Mouse (Mus musculus): ENCODE data around the gene Tacr3. TPM values are rescaled to one million over a fixed set of nuclear protein-coding genes. Genes with fewer than 3 reads are reported as not detected.
A peak's percentile ranks its signal among the peaks of the same experiment; 100 is the strongest.

Gene Tacr3
- polyA plus RNA-seq (2015; fragmentation: Nextera tagmentation; extraction: Ambion mirVana), result 0.24 and 0.51 TPM in 2 replicates

DNA sequence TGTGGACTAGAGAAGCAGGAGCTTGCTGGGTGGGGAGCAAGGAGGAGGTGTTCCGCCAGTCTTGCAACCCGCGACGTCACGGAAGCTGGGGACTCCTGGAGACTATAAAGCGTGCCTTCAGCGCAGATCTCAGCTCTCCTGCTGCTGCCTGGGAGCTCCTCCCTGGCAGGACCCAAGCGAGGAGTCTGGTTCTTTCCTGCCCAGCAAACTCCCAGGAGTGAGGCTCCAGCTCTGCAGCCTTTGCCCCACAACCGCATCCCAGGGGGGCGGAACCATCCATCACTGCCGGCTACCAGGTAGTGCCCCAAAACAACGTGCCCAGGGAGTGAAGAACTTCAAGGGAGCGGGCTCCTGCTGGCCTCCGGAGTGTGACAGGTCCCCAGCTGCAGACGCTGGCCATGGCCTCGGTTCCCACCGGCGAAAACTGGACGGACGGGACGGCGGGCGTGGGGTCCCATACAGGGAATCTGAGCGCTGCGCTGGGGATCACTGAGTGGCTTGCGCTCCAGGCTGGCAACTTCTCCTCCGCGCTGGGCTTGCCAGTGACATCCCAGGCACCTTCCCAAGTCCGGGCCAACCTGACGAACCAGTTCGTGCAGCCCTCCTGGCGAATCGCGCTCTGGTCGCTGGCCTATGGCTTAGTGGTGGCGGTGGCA is at the start of gene Tacr3:
Gene Tacr3, plus strand, starts transcription at position 133 of the 656 bp plus-strand sequence.
- ATAC-seq (ENCODE audit: low FRiP score, low read depth), result peak; percentile 57; the same call in 1 of the 2 replicates
- H3K9me3 ChIP-seq, result no peaks in the 10 kb centered on the region
- WGBS, result 1% methylated on average over 36 of the region's 36 CpGs
- H3K4me2 ChIP-seq (replicated peaks), result peak within 1 kb of the TSS; percentile 95
- peaks cover 7% of the 10 kb centered on the region; the same call in 1 of the 2 replicates for H3K4me1 ChIP-seq
- peak within 1 kb of the TSS; percentile 53 for H3K4me3 ChIP-seq
- peaks cover 19% of the 10 kb centered on the region for H3K27me3 ChIP-seq
- no peaks in the 10 kb centered on the region for H3K36me3 ChIP-seq
- peak within 1 kb of the TSS; percentile 51 for H3K9ac ChIP-seq
- H3K27ac ChIP-seq, result no peak within 1 kb of the TSS

DNA sequence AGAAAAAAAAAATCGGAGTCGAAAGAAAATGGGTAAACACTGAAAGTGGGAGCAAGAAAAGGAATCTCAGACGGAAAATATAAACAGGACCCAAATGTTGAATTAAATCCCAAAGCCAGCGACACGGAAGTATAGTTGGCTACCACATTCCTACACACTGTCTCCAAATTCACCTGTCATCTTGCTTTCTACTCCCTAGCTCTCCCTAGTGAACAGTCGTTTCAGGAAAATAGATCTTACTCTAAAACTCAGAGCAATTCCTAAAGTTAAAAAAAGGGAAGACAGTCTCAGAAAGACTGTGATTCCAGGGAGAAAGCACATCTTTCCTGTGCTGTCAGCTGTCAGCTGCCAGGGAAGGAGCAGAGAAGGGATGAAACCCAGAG is 324 bp upstream of the Tacr3 start:
- Histone ChIP-seq H3K9me3 (no peaks in the 10 kb centered on the region), H3K4me2 (replicated peaks) (peak overlapping the region; percentile 95), H3K27me3 (peaks cover 19% of the 10 kb centered on the region), H3K27ac (no peak overlapping the region), H3K9ac (peak overlapping the region; percentile 14; the same call in 1 of the 2 replicates), H3K4me3 (peak overlapping the region; percentile 53), H3K4me1 (peaks cover 7% of the 10 kb centered on the region; the same call in 1 of the 2 replicates), H3K36me3 (no peaks in the 10 kb centered on the region)
- ATAC-seq (ENCODE audit: low FRiP score, low read depth), result no peak
- 50% methylated on average over 6 of the region's 6 CpGs for WGBS

DNA sequence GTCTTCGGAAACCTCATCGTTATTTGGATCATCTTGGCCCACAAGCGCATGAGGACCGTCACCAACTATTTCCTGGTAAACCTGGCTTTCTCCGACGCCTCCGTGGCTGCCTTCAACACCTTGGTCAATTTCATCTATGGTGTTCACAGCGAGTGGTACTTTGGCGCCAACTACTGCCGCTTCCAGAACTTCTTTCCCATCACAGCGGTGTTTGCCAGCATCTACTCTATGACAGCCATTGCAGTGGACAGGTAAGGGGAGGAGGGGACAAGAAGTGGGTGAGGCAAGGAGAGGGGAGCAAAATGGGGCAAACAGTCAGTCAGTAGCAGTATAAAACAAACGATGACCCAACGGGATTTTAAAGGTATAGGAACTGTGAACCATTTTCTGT is 719 bp downstream of the Tacr3 start:
- WGBS, result 11% methylated on average over 13 of the region's 13 CpGs
- no peaks in the 10 kb centered on the region for H3K36me3 ChIP-seq
- peaks cover 7% of the 10 kb centered on the region; the same call in 1 of the 2 replicates for H3K4me1 ChIP-seq
- peak overlapping the region; percentile 51 for H3K9ac ChIP-seq
- H3K4me2 ChIP-seq (replicated peaks), result peak overlapping the region; percentile 95
- H3K4me3 ChIP-seq, result peak overlapping the region; percentile 53
- H3K27me3 ChIP-seq, result peaks cover 19% of the 10 kb centered on the region
- ATAC-seq (ENCODE audit: low FRiP score, low read depth), result no peak
- no peaks in the 10 kb centered on the region for H3K9me3 ChIP-seq
- H3K27ac ChIP-seq, result no peak overlapping the region

DNA sequence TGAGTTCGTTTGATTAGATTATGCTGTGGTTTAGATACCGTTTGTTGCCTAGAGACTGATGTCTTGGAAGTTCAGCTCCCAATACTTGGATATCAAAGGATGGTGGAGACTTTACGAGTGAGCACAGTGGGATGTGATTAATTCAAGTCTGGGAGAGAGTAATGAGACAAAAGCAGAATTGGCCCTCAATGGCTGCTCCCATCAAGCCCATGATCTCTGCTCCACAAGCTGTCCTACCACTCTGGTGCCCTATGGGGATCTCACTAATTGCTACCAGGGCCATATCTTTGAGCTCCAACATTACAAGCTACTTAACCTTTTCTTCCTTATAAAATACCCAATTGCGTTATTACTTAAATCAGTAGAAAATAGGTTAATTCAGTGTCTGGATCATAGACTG is 22.5 kb downstream of the Tacr3 start:
- Histone ChIP-seq H3K4me1 (no peaks in the 10 kb centered on the region), H3K4me2 (replicated peaks) (no peak overlapping the region), H3K9ac (no peak overlapping the region), H3K27me3 (no peaks in the 10 kb centered on the region), H3K4me3 (no peak overlapping the region), H3K27ac (no peak overlapping the region), H3K9me3 (no peaks in the 10 kb centered on the region), H3K36me3 (no peaks in the 10 kb centered on the region)
- no peak for ATAC-seq (ENCODE audit: low FRiP score, low read depth)
- 40% methylated on average over 4 of the region's 4 CpGs for WGBS

DNA sequence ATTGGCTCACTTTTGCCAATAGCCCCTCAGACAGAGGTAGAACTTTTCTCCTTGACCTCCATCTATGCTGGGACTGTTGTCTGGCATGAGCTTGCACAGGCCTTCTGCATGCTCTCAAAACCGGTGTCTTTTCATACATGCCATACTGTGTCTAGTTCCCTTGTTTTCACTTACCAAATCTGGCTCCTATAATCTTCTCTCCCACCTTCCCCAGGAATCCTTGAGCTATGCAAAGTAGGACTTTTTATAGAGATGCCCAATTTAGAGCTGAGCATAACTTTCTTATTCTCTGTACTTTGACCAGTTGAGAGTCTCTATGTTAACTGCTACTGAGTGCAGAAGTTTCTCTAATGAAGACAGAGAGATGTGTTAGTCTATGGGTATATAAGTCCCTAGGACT is 48.9 kb downstream of the Tacr3 start:
- 87% methylated on average over 1 of the region's 1 CpGs for WGBS
- Histone ChIP-seq H3K4me3 (no peak overlapping the region), H3K27me3 (no peaks in the 10 kb centered on the region), H3K9ac (no peak overlapping the region), H3K9me3 (no peaks in the 10 kb centered on the region), H3K36me3 (no peaks in the 10 kb centered on the region), H3K4me2 (replicated peaks) (no peak overlapping the region), H3K27ac (no peak overlapping the region), H3K4me1 (no peaks in the 10 kb centered on the region)
- ATAC-seq (ENCODE audit: low FRiP score, low read depth), result no peak

DNA sequence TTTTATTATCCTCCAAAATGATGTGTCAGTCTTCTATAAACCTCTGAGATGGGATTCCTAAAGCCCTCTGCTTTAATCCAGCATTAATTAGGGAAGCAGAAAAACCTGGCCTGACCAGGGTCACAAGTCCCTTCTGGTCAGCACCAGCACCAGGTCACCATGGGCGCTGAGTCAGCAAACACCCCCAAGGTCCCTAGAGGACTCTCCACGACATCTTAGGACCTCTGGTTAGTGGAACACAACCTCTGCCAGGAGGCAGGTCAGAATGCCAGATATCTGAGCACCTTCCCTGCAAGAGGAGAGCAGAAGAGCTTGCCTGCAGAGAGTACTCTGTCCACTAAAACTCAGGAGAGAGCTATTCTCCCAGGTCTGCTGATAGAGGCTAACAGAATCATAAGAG is 67.0 kb downstream of the Tacr3 start:
- no peak for ATAC-seq (ENCODE audit: low FRiP score, low read depth)
- H3K4me2 ChIP-seq (replicated peaks), result no peak overlapping the region
- H3K4me1 ChIP-seq, result no peaks in the 10 kb centered on the region
- H3K27me3 ChIP-seq, result no peaks in the 10 kb centered on the region
- no peak overlapping the region for H3K9ac ChIP-seq
- no peaks in the 10 kb centered on the region for H3K36me3 ChIP-seq
- H3K27ac ChIP-seq, result no peak overlapping the region
- 78% methylated on average over 2 of the region's 2 CpGs for WGBS
- H3K9me3 ChIP-seq, result peaks cover 5% of the 10 kb centered on the region; the same call in 1 of the 2 replicates
- H3K4me3 ChIP-seq, result no peak overlapping the region

DNA sequence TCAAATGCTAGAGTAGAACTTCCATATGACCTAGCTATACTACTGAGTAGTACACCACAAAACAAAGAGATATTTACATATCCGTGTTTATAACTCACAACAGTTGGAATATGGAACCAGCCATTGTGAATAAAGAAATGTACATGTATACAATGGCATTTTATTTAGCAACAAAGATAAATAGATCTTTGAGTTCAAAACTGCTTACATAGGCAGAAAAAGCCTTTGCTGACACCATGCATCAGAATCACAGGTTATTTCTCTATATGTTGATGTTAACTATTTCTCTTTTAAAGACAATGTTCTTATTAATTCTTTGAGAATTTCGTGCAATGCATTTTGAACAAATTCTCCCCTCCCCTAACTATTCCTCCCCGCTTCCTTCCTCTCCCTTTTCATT is 80.1 kb downstream of the Tacr3 start:
- whole genome bisulfite sequencing, result 74% methylated on average over 3 of the region's 3 CpGs
- Histone ChIP-seq H3K9ac (no peak overlapping the region), H3K4me1 (no peaks in the 10 kb centered on the region), H3K9me3 (no peaks in the 10 kb centered on the region), H3K27me3 (no peaks in the 10 kb centered on the region), H3K4me2 (replicated peaks) (no peak overlapping the region), H3K27ac (no peak overlapping the region), H3K4me3 (no peak overlapping the region), H3K36me3 (no peaks in the 10 kb centered on the region)
- ATAC-seq (ENCODE audit: low FRiP score, low read depth), result no peak

DNA sequence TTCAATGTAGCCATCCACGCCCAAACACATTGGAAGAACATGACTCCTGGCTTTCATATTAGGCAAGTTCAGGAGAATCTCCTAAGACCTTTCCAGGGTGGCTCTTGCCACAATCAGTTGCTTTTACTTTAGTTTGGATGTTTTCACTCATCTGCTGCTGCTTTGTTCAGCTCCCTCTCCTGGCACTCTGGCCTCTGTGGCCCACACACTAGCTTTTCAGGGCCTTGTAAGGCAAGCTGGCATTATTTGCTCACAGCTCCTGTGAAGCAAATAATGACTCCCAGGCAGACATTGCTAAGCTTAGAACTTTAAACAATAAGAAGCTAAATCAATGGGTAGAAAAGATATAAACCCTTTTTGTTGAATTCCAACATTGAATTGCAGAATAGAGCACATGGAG is 105.9 kb downstream of the Tacr3 start:
- H3K27me3 ChIP-seq, result no peaks in the 10 kb centered on the region
- WGBS, result 81% methylated on average over 1 of the region's 1 CpGs
- no peak overlapping the region for H3K27ac ChIP-seq
- H3K4me1 ChIP-seq, result no peaks in the 10 kb centered on the region
- no peaks in the 10 kb centered on the region for H3K9me3 ChIP-seq
- no peak overlapping the region for H3K4me3 ChIP-seq
- no peaks in the 10 kb centered on the region for H3K36me3 ChIP-seq
- no peak overlapping the region for H3K4me2 ChIP-seq (replicated peaks)
- ATAC-seq (ENCODE audit: low FRiP score, low read depth), result no peak
- H3K9ac ChIP-seq, result no peak overlapping the region

DNA sequence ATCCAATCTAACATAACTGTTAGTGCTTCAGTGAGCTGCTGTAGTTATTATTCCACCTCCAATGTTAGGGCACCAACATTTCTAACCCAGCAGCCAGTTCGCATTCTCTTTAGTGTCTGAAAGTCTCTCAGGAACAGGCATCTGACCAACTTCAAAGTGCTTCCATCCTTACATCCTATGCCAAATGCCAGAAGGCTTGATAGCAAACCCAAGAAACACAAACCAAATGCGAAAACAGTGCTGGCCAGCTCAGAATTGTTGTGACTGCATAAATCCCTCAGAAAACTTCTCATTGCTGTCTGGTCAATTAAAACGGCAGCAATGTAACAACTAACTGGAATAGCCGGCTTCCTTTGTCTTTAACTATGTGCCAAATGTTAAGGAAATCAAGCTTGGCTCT is 106.7 kb downstream of the Tacr3 start:
- H3K9ac ChIP-seq, result no peak overlapping the region
- H3K4me2 ChIP-seq (replicated peaks), result no peak overlapping the region
- no peaks in the 10 kb centered on the region for H3K36me3 ChIP-seq
- H3K27ac ChIP-seq, result no peak overlapping the region
- ATAC-seq (ENCODE audit: low FRiP score, low read depth), result no peak
- H3K27me3 ChIP-seq, result no peaks in the 10 kb centered on the region
- 76% methylated on average over 4 of the region's 4 CpGs for WGBS
- no peaks in the 10 kb centered on the region for H3K4me1 ChIP-seq
- H3K4me3 ChIP-seq, result no peak overlapping the region
- H3K9me3 ChIP-seq, result no peaks in the 10 kb centered on the region

DNA sequence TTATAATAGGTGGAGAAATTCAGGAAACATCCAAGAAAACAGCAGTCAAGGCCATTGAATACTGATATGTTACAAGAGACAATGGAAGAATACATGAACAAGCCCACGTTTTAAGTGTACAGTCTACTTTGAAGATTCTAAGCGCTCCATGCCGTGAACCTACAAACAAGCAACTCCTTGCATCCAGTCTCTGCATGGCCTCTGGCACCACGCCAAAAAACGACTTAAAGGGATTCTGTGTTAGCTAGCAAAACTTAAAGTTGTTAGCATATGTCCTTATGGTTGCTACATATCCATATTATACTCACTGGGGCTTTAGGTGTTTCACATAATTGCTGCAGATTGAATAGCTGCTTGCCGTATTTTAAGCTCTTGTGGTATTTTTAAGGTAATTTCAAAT is 134.7 kb downstream of the Tacr3 start:
- no peak for ATAC-seq (ENCODE audit: low FRiP score, low read depth)
- WGBS, result 59% methylated on average over 6 of the region's 6 CpGs
- H3K4me1 ChIP-seq, result no peaks in the 10 kb centered on the region

DNA sequence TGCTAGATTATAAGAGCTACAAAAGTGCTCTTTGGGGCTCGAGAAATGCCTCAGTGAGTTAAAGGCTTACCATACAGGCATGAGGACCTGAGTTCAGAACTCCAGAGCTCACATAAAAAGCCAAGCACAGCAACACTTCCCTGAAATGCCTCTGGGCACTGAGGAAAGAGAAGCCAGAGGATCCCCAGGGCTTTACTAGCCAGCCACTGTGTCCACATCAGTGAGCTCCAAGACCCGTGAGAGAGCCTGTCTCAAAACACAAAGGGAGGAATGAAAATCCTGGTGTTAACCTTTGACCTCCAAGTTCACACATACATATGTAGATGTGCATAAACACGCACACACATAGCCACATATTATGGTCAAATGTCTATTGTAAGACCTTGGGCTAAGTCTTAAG is 150.1 kb downstream of the Tacr3 start:
- Histone ChIP-seq H3K9me3 (no peaks in the 10 kb centered on the region), H3K27ac (no peak overlapping the region), H3K4me2 (replicated peaks) (no peak overlapping the region), H3K9ac (no peak overlapping the region), H3K4me3 (no peak overlapping the region), H3K27me3 (no peaks in the 10 kb centered on the region), H3K4me1 (peaks cover 3% of the 10 kb centered on the region; the same call in 1 of the 2 replicates), H3K36me3 (no peaks in the 10 kb centered on the region)
- ATAC-seq (ENCODE audit: low FRiP score, low read depth), result no peak
- 52% methylated on average over 3 of the region's 3 CpGs for WGBS

More for the DNA sequence above, 134.7 kb downstream of the Tacr3 start:
- Histone ChIP-seq H3K9ac (no peak overlapping the region), H3K27ac (no peak overlapping the region), H3K9me3 (no peaks in the 10 kb centered on the region), H3K4me2 (replicated peaks) (no peak overlapping the region), H3K27me3 (no peaks in the 10 kb centered on the region), H3K36me3 (no peaks in the 10 kb centered on the region), H3K4me3 (no peak overlapping the region)

DNA sequence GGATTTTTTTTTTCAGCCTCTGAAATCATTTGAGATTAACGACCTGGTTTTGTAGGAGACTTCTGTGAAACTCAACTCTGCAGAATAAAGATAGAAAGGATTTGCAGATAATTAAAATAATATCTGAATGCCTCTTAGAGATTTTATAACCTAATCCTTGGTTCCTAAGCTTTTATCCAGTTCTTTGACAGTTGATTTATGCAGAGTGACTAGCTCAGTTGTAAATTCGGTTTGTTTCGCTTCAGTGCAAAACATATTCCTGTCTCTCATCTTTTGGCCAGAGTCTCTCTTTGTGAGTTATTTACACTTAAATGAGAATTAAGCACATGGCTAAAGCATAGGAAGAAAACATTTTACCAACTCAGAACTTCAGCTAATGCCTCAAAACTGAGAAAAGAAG is 151.3 kb downstream of the Tacr3 start:
- Histone ChIP-seq H3K9me3 (no peaks in the 10 kb centered on the region), H3K4me1 (peaks cover 3% of the 10 kb centered on the region; the same call in 1 of the 2 replicates), H3K27ac (no peak overlapping the region), H3K27me3 (no peaks in the 10 kb centered on the region), H3K9ac (no peak overlapping the region), H3K36me3 (no peaks in the 10 kb centered on the region), H3K4me2 (replicated peaks) (no peak overlapping the region), H3K4me3 (no peak overlapping the region)
- 48% methylated on average over 3 of the region's 3 CpGs for WGBS
- ATAC-seq (ENCODE audit: low FRiP score, low read depth), result no peak
